Mouse (Mus musculus) spleen, adult 12 weeks (tissue): ENCODE results near the gene Mrpl55.
A peak's percentile ranks its signal among the peaks of the same experiment; 100 is the strongest.

Experiments
- DNase-seq: peaks from one replicate; pipeline ENCODE4 v3.0.0; 2022; ENCODE audit warnings: low spot score

Mrpl55 gene

GRCm38 (mm10) chr11:59227604-59228121 is 25.4 kb downstream of the Mrpl55 start:
- no peak for DNase-seq

- peak; percentile 95 for DNase-seq
Measured at GRCm38 (mm10) chr11:59228122-59228953, 26.1 kb downstream of the Mrpl55 start, which contains the start of gene Arf1. Gene Arf1 (minus strand): TSS chr11:59228270.

GRCm38 (mm10) chr11:59230144-59230760 is 28.0 kb downstream of the Mrpl55 start:
- peak; percentile 62 for DNase-seq

- DNase-seq = no peak
Measured at GRCm38 (mm10) chr11:59232797-59233196, 30.5 kb downstream of the Mrpl55 start.

GRCm38 (mm10) chr11:59238525-59239427 is 36.5 kb downstream of the Mrpl55 start:
- no peak for DNase-seq

GRCm38 (mm10) chr11:59239428-59239785 is 37.1 kb downstream of the Mrpl55 start:
- DNase-seq = no peak

- no peak for DNase-seq
Measured at GRCm38 (mm10) chr11:59239796-59240195, 37.5 kb downstream of the Mrpl55 start.

GRCm38 (mm10) chr11:59241841-59242240 is 39.6 kb downstream of the Mrpl55 start:
- DNase-seq = no peak

- DNase-seq = no peak
Measured at GRCm38 (mm10) chr11:59243856-59244255, 41.6 kb downstream of the Mrpl55 start.

GRCm38 (mm10) chr11:59248101-59248500 is 45.8 kb downstream of the Mrpl55 start:
- no peak for DNase-seq
